Mouse (Mus musculus): Measurements from ENCODE around the gene Cwf19l2.
"Not testable (repeated sequence)": the region's sequence is repeated elsewhere in the genome, so short reads cannot be mapped to it uniquely, and the experiment has no call there.

DNA sequence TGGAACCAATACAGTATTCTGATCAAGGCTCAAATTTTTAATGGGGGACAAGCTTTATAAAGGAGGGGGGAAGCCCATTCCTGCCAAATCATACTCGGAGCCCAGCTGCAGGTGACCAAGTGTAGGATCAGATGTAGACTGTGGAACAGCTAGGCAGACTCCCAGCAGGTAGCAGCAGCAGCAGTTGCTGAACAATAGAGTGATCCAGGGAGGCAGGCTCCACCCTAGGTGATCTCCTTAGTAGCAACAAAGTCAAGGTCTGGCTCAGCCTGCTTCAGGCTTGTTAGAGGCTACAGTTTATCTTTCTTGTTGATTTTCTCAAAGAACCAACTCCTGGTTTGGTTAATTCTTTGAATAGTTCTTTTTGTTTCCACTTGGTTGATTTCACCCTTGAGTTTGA is 27.1 kb upstream of the Cwf19l2 start:
- not testable (repeated sequence) for TF ChIP-seq ZC3H11A (IDR thresholded peaks at IDR 0.05; ENCODE audit: borderline replicate concordance, low read depth, low read length); MAFK (IDR thresholded peaks at IDR 0.05; ENCODE audit: insufficient read depth, low read depth, low read length); ZNF384 (IDR thresholded peaks at IDR 0.05; ENCODE audit: low read depth, low read length)

All from ES-E14 (cell line).